Mouse (Mus musculus): ENCODE data around the gene Slc9a8. TPM values are rescaled to one million over a fixed set of nuclear protein-coding genes. Genes with fewer than 3 reads are reported as not detected.

The Slc9a8 gene
- total RNA-seq, 2 experiments from 2014 or later = 24.5 to 24.6 TPM

DNA sequence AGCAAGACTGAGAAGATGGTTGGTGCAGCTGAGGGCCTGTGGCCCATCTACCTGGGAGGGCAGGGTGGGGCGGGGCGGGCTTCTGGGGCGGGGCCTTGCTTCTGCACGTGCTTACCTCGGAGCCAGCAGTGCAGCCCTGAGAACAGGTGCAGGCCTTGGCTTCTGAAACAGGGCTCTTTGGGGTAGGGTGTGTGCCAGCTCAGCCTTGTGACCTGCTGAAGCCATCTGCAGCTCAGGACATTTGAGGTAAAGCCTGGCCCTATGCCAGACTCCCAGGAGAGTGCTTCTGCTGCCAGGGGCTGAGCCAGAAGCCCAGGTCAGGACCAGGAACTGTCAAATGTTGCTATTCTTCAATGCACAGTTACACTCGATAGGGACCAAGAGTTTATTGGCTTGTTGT, 50.1 kb downstream of the Slc9a8 start:
- DNase-seq = no peak
- intact Hi-C loops (cut with DNase I; ENCODE audit: low total_unique reads) = no loop called here

DNA sequence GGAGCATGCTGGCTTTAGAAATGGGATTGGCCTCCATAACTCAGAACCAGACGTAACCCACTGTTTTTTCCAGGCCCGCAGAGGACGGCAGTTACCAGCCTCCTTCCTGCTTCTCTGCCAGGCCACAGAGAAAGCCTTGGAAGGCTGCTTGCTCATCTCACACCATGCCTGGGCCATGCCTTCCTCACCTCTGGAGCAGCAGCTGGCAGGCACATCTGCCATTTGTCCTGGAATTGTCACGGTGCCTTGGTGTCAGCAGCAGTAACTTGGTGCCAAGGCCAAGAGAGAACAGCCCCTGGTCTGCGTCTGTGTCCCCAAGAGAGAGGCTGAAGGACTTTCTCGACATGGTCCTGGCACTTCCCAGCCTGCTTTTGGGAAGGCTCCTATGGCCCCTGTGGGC, 52.7 kb downstream of the Slc9a8 start:
- intact Hi-C loops (cut with DNase I; ENCODE audit: low total_unique reads) = no loop called here
- DNase-seq = no peak

- intact Hi-C loops (cut with DNase I; ENCODE audit: low total_unique reads) = no loop called here
- no peak for DNase-seq
Observed at GRCm38 (mm10) chr2:167475596-167475995, 54.1 kb downstream of the Slc9a8 start.

DNA sequence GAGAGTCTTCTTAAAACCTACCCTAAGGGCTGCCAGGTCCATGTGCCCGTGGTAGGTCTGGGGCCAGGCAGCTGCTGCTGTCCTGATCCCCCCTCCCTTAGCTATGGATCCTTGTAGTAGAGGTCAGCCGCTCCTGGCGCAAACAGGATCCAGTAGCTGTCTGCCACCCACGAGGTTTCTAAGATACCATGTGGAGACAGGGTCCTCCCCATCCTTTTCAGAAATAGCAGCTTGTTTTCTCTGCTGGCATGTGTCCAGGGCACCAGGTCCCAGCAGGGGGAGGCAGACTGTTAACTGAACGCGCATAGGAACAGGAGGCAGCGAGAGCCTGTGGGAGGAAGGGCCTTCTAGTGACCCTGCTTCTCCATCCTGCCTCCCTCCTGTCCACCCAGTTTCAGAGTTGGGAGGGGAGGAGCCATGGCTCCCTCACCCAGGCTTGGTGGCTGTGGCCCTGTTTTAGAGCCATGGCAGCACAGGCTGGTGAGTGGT, 54.7 kb downstream of the Slc9a8 start:
- DNase-seq = peak; percentile 63
- intact Hi-C loops (cut with DNase I; ENCODE audit: low total_unique reads) = no loop called here

GRCm38 (mm10) chr2:167476762-167477161, 55.2 kb downstream of the Slc9a8 start:
- intact Hi-C loops (cut with DNase I; ENCODE audit: low total_unique reads) = no loop called here
- DNase-seq = no peak

DNA sequence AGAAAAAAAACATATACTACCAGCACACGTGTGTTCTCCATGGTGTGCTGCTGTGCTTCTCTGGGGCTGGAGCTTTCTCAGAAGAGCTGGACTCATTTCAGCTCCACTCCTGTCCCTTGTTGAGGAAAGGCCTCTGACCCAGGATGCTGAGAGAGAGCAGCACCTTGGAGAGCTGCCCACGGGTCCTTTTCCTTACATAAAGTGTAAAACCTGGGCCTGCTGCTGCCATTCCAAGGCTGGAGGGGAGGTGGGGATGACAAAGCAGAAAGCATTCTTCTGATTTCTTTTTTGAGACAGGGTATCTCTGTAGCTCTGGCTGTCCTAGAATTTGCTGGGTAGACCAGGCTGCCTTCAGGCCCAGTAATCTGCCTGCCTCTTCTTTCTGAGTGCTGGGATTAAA, 56.6 kb downstream of the Slc9a8 start:
- intact Hi-C loops (cut with DNase I; ENCODE audit: low total_unique reads) = no loop called here
- DNase-seq = no peak

GRCm38 (mm10) chr2:167479501-167479900, 58.0 kb downstream of the Slc9a8 start:
- intact Hi-C loops (cut with DNase I; ENCODE audit: low total_unique reads) = no loop called here

GRCm38 (mm10) chr2:167482681-167483080, 61.2 kb downstream of the Slc9a8 start:
- no peak for DNase-seq
- intact Hi-C loops (cut with DNase I; ENCODE audit: low total_unique reads) = no loop called here

More at GRCm38 (mm10) chr2:167479501-167479900, 58.0 kb downstream of the Slc9a8 start:
- DNase-seq = no peak

DNA sequence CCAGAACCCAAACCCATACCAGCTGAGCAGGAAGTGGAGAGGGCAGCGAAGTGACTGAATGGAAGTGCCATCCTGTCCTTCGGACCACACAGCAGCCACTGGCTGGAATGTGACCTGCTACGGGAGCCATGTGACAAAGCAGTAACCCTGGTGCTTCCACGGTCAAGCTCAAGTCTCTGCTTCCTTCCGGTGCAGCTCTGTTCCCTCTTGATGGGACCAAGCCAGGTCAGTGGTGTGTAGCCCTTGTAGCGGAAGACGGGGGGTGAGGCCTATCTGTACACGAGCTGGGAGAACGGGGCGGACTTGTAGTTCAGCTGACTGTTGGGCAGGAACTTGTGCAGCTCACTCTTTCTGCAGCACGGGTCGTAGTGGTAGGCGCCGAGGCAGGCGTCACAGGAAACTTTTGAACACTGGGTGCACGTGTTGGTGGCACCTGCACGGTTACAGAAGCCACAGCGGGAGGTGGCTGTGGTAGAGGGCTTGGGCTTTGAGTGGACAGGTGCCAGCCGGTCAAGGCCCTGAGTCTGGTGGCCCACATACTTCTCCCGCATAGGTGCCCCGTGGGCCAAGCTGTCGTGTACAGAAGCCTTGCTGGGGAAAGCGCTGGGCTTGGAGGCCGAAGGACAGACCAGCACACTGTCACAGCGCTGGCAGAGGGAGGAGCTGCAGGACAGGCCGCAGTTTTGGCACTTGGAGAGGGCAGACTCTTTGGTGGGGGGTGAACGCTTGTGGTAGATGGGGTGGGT, 61.7 kb downstream of the Slc9a8 start:
- intact Hi-C loops (cut with DNase I; ENCODE audit: low total_unique reads) = no loop called here
- no peak for DNase-seq

GRCm38 (mm10) chr2:167483827-167484410, 62.4 kb downstream of the Slc9a8 start:
- no peak for DNase-seq
- intact Hi-C loops (cut with DNase I; ENCODE audit: low total_unique reads) = no loop called here

DNA sequence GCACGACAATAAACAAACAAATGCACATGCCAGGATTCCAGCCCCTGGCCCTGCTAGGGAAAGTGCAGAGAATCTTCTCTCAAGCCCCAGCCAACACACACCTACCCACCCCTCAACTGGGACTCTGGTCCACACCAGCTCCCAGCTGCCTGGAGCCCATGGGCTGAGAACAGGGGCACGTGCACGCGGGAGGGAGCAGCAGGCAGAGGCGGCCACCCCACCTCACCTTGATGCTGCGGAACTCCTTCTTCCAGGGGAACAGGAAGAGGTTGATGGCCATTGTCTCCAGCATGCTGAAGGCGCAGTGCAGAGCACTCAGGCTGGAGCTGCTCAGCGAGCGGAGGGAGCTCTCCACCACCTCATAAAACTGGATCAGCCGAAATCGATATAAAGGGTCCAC, 63.4 kb downstream of the Slc9a8 start:
- no peak for DNase-seq
- intact Hi-C loops (cut with DNase I; ENCODE audit: low total_unique reads) = no loop called here

GRCm38 (mm10) chr2:167485501-167486377, 64.2 kb downstream of the Slc9a8 start:
- peak; percentile 68 for DNase-seq
- intact Hi-C loops (cut with DNase I; ENCODE audit: low total_unique reads) = no loop called here

DNA sequence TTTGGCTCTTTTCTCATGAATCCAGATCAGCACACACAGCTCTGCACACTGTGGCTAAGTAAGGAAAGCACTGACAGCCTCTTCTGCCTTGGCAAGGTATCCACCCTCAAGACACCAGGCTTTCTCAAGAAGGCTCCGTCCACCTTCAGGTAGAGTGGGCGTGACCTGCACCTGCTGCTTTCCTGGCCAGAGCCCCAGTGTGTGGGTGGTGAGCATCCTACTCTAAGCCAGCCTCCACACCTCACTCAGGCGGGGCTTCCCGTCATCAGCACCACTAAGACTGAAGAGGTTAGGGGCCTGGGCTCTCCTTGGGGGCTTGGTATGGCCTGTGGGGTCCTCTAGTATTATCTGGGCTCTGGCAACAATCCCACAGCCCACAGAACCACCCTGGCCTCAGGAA, 65.1 kb downstream of the Slc9a8 start:
- DNase-seq = no peak
- intact Hi-C loops (cut with DNase I; ENCODE audit: low total_unique reads) = no loop called here

DNA sequence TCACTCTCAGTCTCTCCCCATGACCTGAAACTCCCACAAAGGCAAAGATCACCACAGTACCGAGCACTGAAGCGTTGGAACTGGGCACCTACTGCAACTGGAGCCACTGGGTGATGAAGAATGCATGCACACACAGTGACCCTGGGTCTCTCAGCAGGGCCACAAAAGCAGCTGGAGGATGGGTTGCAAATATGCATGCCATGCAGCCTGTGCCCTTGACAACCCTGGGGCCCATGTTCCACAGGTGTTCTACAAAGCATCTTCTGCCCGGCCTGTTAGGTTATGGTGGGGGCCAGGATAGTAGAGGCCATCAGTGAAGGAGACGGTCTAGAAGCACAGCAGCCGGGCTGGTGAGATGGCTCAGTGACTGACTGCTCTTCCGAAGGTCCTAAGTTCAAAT, 66.0 kb downstream of the Slc9a8 start:
- no peak for DNase-seq

DNA sequence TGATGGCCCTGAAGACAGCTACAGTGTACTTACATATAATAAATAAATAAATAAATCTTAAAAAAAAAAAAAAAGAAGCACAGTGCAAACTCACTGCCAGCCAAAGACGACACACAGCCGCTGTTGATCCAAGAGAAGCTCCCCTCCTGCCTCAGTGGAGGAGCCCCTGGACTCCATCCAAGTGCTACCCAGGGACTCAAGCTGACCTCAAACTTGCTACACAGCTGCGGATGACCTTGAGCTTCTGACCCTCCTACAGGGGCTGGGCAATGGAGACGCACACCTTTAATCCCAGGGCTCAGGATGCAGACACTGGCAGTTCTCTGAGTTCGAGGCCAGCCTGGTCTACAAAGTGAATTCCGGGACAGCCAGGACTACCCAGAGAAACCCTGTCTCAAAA, 66.5 kb downstream of the Slc9a8 start:
- intact Hi-C loops (cut with DNase I; ENCODE audit: low total_unique reads) = no loop called here

More for the DNA sequence above, 66.0 kb downstream of the Slc9a8 start:
- intact Hi-C loops (cut with DNase I; ENCODE audit: low total_unique reads) = no loop called here

GRCm38 (mm10) chr2:167490813-167491525, 69.5 kb downstream of the Slc9a8 start:
- no peak for DNase-seq
- intact Hi-C loops (cut with DNase I; ENCODE audit: low total_unique reads) = no loop called here

More for the DNA sequence above, 66.5 kb downstream of the Slc9a8 start:
- DNase-seq = no peak

DNA sequence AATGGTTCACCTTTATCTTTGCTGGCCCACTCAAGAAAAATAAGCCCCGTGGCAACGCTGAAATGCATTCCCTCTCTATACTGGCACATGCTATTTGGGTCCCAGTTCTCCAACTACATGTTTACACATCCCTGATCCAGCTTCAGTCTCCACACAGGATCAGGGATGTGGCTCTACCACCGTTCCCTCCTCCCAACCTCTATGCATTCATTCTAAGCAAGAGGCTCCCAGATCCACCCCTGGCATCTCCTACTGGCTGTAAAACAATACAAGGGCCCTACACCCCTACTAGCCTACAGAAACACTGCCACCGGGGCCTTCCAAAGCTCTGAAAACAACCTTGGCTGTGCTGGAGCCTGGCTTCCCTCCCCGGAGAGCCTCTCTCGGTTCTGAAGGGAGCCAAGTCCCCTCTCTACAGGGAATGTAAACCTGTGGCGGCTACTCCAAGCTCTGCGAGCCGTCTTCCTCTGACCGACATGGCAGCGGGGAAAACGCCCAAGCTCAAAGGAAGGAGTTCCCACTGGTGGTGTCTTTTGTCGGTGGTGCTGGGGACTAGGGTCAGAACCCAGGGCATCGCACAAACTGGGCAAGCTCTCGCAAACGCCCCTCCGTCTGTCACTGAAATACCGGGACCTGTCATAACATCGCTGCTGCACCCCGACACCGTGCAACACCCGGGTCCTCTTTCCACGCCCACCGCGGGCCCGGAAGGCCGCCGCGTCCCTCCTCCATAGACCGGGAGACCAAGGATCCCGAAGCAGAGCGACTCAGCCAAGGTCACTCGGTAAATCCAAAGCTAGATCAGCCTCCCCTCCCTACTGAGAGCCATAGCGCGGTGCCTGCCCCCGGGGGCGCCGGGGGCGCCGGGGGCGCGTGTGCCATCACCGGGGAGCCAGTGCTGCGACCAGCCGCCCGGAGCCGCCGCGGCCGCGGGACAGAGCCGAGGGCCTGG, 70.5 kb downstream of the Slc9a8 start, which contains the start of gene Rnf114:
TSS of gene Rnf114 (plus strand) at position 889 of the 952 bp plus-strand sequence.
- intact Hi-C loops (cut with DNase I; ENCODE audit: low total_unique reads) = no loop called here
- DNase-seq = no peak
